In the genomic region with DNA sequence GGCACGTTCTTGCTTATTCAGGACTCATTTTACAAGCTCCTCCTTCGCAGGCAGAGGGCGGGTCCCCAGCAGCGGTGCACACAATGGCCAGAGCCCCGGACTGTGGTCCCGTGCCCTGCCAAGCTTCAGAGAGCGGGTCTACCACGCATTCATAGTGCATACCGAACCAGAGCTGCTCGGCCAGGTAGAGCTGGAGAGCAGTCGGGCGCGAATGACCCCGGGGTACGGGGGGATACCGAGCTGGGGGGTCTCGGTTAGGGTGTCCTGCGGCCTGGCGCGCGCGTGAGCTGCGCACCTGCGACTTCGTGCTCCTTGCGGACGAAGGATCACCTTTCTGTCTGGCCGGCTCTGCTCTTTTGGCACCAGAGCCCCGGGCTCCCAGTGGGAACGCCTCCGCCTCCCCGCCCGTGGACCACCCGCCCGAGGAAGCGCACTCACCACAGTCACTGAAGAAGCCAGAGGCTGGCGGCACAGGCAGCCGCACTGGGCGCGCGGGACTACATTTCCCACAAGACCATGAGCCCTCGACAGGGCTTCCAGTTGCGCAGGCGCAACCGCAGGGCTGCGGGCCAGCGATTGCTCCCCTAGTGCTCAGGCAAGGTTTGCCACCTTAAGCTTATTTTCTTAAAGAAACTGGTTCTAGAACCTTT, we compare ENCODE assay signal across 9 mouse cellular contexts. TPM values are rescaled to one million over a fixed set of nuclear protein-coding genes. Genes with fewer than 3 reads are reported as not detected.
DNase-seq lines count a peak whose midpoint lies in the region; ATAC-seq lines count a peak whose summit lies in the region.
"Had no signal": no experiment of that assay in that cellular context is flagged by ENCODE, and none has a peak within 500 bp of the region (broad histone marks: within the 10 kb centered on the region; RNA-seq: fewer than 3 reads in every experiment).

TSS of gene Zfp2 (minus strand) at position 495 of the 650 bp plus-strand sequence.

- H3K27me3 ChIP-seq in forebrain, embryonic 11.5 days (ENCODE audit: control insufficient read depth, insufficient read depth, low read length): no peaks in the 10 kb centered on the region
- no peaks in the 10 kb centered on the region for H3K27me3 ChIP-seq in heart, embryonic 16.5 days (ENCODE audit: control insufficient read depth, insufficient read depth, low read length)
- no peaks in the 10 kb centered on the region for H3K27me3 ChIP-seq in liver, embryonic 13.5 days
- H3K27me3 ChIP-seq in neural tube, embryonic 11.5 days (ENCODE audit: control insufficient read depth, insufficient read depth, low read length): no peaks in the 10 kb centered on the region
- H3K27me3 ChIP-seq in stomach, embryonic 16.5 days (ENCODE audit: control insufficient read depth, insufficient read depth, low read length): no peaks in the 10 kb centered on the region

- H3K4me3 ChIP-seq in forebrain, embryonic 11.5 days (ENCODE audit: low read depth, low read length): peak within 1 kb of the TSS; percentile 75
- H3K4me3 ChIP-seq in heart, embryonic 16.5 days (ENCODE audit: low read length): peak within 1 kb of the TSS; percentile 95
- peak within 1 kb of the TSS; percentile 74 for H3K4me3 ChIP-seq in liver, embryonic 13.5 days (replicated peaks)
- H3K4me3 ChIP-seq in neural tube, embryonic 11.5 days (ENCODE audit: low read depth, low read length): peak within 1 kb of the TSS; percentile 82
- peak within 1 kb of the TSS; percentile 91 for H3K4me3 ChIP-seq in stomach, embryonic 16.5 days (replicated peaks; ENCODE audit: low read length)

- peaks cover 6% of the 10 kb centered on the region for H3K9me3 ChIP-seq in forebrain, embryonic 11.5 days (ENCODE audit: control insufficient read depth, low read length)
- peaks cover 6% of the 10 kb centered on the region for H3K9me3 ChIP-seq in heart, embryonic 16.5 days (replicated peaks; ENCODE audit: control insufficient read depth, low read length)
- no peaks in the 10 kb centered on the region for H3K9me3 ChIP-seq in liver, embryonic 13.5 days (replicated peaks)
- no peaks in the 10 kb centered on the region for H3K9me3 ChIP-seq in neural tube, embryonic 11.5 days (ENCODE audit: control insufficient read depth, low read length)
- 0 out of 2 replicates have a peak, but pooled peaks cover 5% of the 10 kb centered on the region for H3K9me3 ChIP-seq in stomach, embryonic 16.5 days (replicated peaks; ENCODE audit: control insufficient read depth, low read length)

- peak within 1 kb of the TSS; percentile 94 for H3K9ac ChIP-seq in forebrain, embryonic 11.5 days (ENCODE audit: low read length)
- H3K9ac ChIP-seq in heart, embryonic 16.5 days (ENCODE audit: low read length): peak within 1 kb of the TSS; percentile 90
- H3K9ac ChIP-seq in liver, embryonic 13.5 days: peak within 1 kb of the TSS; percentile 76
- H3K9ac ChIP-seq in neural tube, embryonic 11.5 days (ENCODE audit: low read length): peak within 1 kb of the TSS; percentile 97
- H3K9ac ChIP-seq in stomach, embryonic 16.5 days (ENCODE audit: low read length): peak within 1 kb of the TSS; percentile 84

- H3K4me2 ChIP-seq in forebrain, embryonic 11.5 days (ENCODE audit: low read depth, low read length, severe bottlenecking): peak within 1 kb of the TSS; percentile 45
- peak within 1 kb of the TSS; percentile 70 for H3K4me2 ChIP-seq in heart, embryonic 16.5 days (ENCODE audit: low read depth, low read length)
- H3K4me2 ChIP-seq in liver, embryonic 13.5 days: peak within 1 kb of the TSS; percentile 74
- H3K4me2 ChIP-seq in neural tube, embryonic 11.5 days (ENCODE audit: low read depth): peak within 1 kb of the TSS; percentile 38
- peak within 1 kb of the TSS; percentile 57 for H3K4me2 ChIP-seq in stomach, embryonic 16.5 days (ENCODE audit: low read depth, low read length)

- under 1% methylated on average over 47 of the region's 47 CpGs for WGBS in forebrain, embryonic 11.5 days
- under 1% methylated on average over 47 of the region's 47 CpGs for WGBS in heart, embryonic 16.5 days
- under 1% methylated on average over 47 of the region's 47 CpGs for WGBS in liver, embryonic 13.5 days (ENCODE audit: insufficient replicate concordance)
- WGBS in neural tube, embryonic 11.5 days: under 1% methylated on average over 45 of the region's 47 CpGs
- under 1% methylated on average over 47 of the region's 47 CpGs for WGBS in stomach, embryonic 16.5 days

- peak; percentile 88 for DNase-seq in B cell, adult 2 months
- DNase-seq in brain, embryonic 18.5 days (ENCODE audit: low read depth, low spot score): peak; percentile 79
- DNase-seq in forebrain, embryonic 11.5 days (ENCODE audit: low spot score): peak; percentile 92
- DNase-seq in kidney, postnatal 25 days: peak; percentile 92 to 96
- peak; percentile 78 for DNase-seq in liver, embryonic 13.5 days
- peak; percentile 92 for DNase-seq in neural tube, embryonic 11.5 days (ENCODE audit: low spot score)

- H3K4me1 ChIP-seq in forebrain, embryonic 11.5 days (replicated peaks; ENCODE audit: control insufficient read depth, insufficient read depth, low read length): no peaks in the 10 kb centered on the region
- H3K4me1 ChIP-seq in heart, embryonic 16.5 days (ENCODE audit: control insufficient read depth, insufficient read depth, low read length): 0 out of 2 replicates have a peak, but pooled peaks cover 3% of the 10 kb centered on the region
- no peaks in the 10 kb centered on the region; the same call in 1 of the 2 replicates for H3K4me1 ChIP-seq in liver, embryonic 13.5 days (replicated peaks)
- no peaks in the 10 kb centered on the region for H3K4me1 ChIP-seq in neural tube, embryonic 11.5 days (ENCODE audit: control insufficient read depth, insufficient read depth, low read length)
- no peaks in the 10 kb centered on the region for H3K4me1 ChIP-seq in stomach, embryonic 16.5 days (ENCODE audit: control insufficient read depth, insufficient read depth, low read length)

- peak within 1 kb of the TSS; percentile 57 for H3K27ac ChIP-seq in forebrain, embryonic 11.5 days (ENCODE audit: low read depth, low read length)
- peak within 1 kb of the TSS; percentile 39 for H3K27ac ChIP-seq in heart, embryonic 16.5 days (ENCODE audit: low read length)
- no peak within 1 kb of the TSS; the same call in 1 of the 2 replicates for H3K27ac ChIP-seq in liver, embryonic 13.5 days
- peak within 1 kb of the TSS; percentile 64; the same call in 1 of the 2 replicates for H3K27ac ChIP-seq in neural tube, embryonic 11.5 days (ENCODE audit: low read depth, low read length)
- peak within 1 kb of the TSS; percentile 25; the same call in 1 of the 2 replicates for H3K27ac ChIP-seq in stomach, embryonic 16.5 days (ENCODE audit: low read length)

- ATAC-seq in forebrain, embryonic 11.5 days (replicated peaks; ENCODE audit: low FRiP score): peak; percentile 97
- peak; percentile 98 for ATAC-seq in heart, embryonic 16.5 days (replicated peaks; ENCODE audit: extremely low read depth, insufficient read depth, low FRiP score)
- ATAC-seq in liver, embryonic 13.5 days (ENCODE audit: low read depth): peak; percentile 94
- peak; percentile 96 for ATAC-seq in neural tube, embryonic 11.5 days (ENCODE audit: insufficient read depth, low FRiP score, low TSS enrichment)
- peak; percentile 97 for ATAC-seq in stomach, embryonic 16.5 days (ENCODE audit: insufficient read depth, low FRiP score)

- peaks cover 12% of the 10 kb centered on the region for H3K36me3 ChIP-seq in forebrain, embryonic 11.5 days (ENCODE audit: control insufficient read depth, insufficient read depth, low read length)
- H3K36me3 ChIP-seq in heart, embryonic 16.5 days (ENCODE audit: control insufficient read depth, insufficient read depth): peaks cover 13% of the 10 kb centered on the region
- peaks cover 12% of the 10 kb centered on the region for H3K36me3 ChIP-seq in liver, embryonic 13.5 days
- peaks cover 12% of the 10 kb centered on the region for H3K36me3 ChIP-seq in neural tube, embryonic 11.5 days (ENCODE audit: control insufficient read depth, insufficient read depth, low read length)
- peaks cover 13% of the 10 kb centered on the region; the same call in 1 of the 2 replicates for H3K36me3 ChIP-seq in stomach, embryonic 16.5 days (ENCODE audit: control insufficient read depth, insufficient read depth, low read length)
- H3K36me3 ChIP-seq: G1E had no signal

RNA-seq across cellular contexts. Expression of gene Zfp2, which starts in this region (rescaled TPM):
- 33.6 and 35.6 TPM in 2 replicates for polyA plus RNA-seq in forebrain, embryonic 11.5 days (2014; fragmentation: Nextera tagmentation; extraction: Ambion mirVana)
- 5.9 and 6.9 TPM in 2 replicates for polyA plus RNA-seq in heart, embryonic 16.5 days (2015; fragmentation: Nextera tagmentation; extraction: Ambion mirVana)
- 3.1 and 3.2 TPM in 2 replicates for polyA plus RNA-seq in liver, embryonic 13.5 days (2015; fragmentation: Nextera tagmentation; extraction: Ambion mirVana)
- polyA plus RNA-seq in neural tube, embryonic 11.5 days (2014; fragmentation: Nextera tagmentation; extraction: Ambion mirVana): 27.8 and 34.7 TPM in 2 replicates
- 11.6 and 11.8 TPM in 2 replicates for polyA plus RNA-seq in stomach, embryonic 16.5 days (2015; fragmentation: Nextera tagmentation; extraction: Ambion mirVana)
- polyA plus RNA-seq: G1E had no signal
